Mouse (Mus musculus): ENCODE results near the gene Sgk1.
"Not testable (repeated sequence)": the region's sequence is repeated elsewhere in the genome, so short reads cannot be mapped to it uniquely, and the experiment has no call there.

Gene Sgk1

DNA sequence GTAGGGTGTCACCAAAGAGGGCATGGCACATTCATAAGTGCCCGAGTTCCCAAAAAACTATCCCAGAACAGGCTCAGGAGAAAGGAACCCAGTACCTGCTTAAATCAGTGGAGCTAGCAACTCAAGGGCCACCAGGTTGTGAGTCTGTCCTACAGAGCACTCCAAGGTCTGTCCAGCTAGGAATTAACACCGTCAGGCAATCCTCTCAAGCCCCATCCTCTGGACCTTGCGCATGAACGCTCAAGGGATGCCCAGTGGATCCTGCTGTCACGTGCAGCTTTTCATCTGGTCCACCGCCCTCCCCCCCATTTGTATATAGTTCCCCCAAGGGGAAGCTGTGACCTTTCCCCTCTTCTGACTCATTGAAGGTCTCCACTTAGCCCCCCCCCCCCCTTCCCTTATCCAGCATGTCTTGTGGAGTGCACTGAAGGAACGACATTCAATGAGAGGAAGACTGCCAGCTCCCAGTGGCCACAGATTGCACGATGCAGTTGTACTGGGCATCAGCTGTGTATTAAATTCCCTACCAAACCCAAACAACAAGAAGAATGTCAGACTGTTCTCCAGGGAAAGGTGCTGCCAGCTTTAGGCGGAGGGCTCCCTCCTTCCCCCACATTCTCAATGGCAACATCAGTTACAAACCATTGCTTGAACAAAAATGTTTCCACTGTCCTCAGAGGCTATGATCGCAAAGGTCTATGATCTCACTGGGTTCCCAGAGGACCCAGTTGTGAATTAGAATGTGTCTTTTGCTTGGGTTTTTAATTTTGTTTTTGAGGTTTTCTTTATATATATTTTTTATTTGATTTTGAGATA lies 118.7 kb downstream of the Sgk1 start:
- DNase-seq (ENCODE audit: low spot score), result no peak

DNA sequence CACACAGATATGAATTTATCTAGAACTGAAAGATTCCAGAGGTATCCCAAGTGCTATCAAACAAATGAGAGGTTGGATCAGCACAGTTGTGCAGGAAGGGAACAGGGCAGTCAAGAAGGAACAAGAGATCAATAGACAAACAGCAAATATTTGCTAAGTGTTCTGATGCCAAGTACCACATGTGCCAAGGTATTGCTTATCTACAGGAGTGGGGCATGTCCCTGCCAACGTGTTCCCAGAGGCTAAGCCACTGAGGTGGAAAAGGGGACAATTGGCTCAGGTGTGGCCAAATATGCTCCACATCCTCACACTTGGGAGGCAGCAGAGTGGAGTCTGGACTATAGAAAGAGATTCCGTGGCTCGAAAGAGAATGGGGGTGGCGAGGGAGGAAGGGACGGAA lies 119.6 kb downstream of the Sgk1 start:
- DNase-seq (ENCODE audit: low spot score), result no peak

DNA sequence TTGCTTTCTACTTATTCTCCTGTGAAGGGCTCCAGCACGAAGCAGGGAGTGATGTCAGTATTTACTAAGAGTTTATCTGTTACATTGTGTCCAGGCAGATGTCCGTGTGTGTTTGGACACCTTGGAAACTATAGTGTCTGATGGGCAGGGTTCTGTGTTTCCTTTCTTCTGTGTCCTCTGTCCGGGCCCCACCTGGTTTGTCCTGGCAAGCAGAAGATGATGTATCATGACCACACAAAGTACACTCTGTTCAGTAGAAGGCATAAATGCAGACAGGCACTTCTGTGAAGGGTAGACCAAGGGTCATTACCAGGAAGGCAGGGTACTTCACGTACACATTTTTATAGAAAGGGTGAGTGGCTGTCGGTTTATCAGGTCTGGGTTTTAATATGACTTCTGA lies 122.8 kb downstream of the Sgk1 start:
- DNase-seq (ENCODE audit: low spot score), result no peak

DNA sequence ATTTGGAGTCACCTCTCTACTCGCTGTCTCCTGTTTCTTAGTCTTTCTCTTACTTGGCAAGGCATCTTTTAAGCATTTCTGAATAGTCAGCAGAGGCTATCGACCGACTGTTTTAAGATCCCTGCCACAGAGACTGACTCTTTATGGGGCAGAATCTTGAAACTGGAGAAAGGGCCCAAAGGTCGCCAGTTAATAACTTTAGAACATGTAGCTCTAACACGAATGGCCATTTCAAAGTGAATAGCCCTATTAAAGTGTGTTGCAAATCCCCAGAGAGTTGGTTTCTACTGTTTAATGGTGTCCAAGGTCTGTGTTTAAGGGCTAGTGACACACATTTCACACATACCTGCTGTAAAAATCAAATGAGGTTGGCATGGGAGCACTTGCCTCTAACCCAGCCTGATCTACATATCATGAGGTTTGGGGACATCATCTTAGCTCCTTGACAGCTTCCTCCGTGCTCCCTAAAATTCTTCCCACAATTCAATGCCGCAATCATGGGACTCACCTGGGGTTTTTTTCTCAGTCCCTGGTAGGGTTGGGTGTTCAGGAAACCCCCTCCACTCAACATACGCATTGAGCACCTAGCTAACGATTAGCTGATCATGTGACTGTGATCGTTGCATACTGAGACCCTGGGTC lies 125.3 kb downstream of the Sgk1 start:
- DNase-seq (ENCODE audit: low spot score), result no peak

DNA sequence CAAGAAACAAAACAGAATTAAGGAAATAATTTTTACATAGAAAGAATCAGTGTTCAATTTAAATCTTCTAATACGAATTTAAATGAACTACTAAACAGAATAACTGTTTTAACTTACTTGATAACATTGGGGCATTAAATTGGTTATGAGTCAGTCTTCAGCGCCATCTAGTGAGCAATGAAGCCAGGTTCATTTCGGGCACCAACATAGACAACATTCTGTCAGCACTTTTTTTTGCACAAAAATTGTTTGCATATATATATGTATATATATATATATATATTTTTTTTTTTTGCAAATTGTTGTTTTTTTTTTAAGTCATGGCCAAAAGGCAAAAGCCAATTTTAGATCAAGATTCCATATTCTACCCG lies 125.8 kb downstream of the Sgk1 start:
- no peak for DNase-seq (ENCODE audit: low spot score)

DNA sequence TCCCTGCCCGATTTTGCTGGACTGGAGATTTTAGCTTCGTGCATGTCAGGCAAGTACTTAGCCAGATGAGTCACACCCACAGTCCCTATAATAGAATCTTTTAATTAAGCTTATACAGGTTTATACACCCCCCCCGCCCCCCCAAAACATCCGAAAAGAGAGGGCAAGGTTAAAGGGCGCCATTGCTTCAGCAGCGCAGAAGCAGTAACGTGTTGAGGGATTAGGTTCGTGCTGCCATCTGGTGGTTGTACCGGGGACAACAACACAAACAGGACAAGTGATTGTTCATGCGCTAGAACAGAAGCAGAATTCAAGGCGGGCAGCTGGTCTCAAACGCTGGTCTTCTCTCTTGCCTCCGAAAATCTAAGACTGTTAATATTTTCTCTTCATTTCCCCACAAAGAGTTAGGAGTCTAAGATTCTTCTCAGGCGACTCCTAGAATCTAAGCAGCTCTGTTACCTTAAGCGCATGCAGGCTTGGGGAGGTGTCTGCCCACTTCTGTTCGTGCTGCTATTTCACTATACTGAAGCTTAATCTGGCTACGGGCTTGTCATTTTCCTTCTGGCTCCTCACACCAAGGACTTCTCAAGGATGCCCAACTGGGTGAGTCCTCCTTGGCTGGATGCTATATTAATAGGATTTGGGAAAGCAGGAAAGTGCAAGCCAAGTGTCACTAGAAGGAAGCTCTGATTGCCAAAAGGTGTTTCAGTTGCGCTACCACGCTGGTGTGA lies 128.3 kb downstream of the Sgk1 start:
- peak; percentile 53 for DNase-seq (ENCODE audit: low spot score)

DNA sequence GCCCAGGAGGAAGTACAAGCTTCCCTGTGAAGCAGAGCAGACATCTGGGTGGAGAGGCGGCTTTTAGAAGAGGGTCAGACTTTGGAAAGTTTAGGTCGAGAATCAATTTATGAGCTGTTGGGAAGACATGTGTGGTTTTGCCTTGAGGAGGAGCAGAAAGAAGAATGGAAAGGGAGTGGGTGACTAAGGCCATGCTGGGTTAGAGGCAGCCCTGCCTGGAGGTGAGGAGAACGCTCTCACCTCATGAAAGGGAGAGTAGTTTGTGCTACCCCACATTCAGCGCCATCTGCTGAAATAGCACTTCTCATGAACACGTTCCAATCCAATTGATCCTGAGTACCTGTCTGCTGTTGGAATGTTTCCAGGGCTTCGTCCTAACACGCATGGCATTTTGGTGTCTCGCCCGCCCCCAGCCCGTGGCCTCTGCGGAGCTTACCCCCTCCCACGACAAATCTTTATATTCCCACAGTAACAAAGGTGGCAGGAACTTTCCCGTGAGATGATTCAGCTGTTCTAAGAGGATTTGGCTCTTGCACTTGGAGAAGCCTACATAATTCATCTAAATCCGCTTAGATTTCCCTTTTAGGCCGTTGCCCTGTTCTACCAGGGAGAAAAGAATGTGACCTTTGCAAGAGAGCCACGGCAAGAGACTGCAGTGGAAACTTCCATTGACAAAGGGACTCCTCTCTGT lies 135.6 kb downstream of the Sgk1 start:
- DNase-seq (ENCODE audit: low spot score), result no peak

DNA sequence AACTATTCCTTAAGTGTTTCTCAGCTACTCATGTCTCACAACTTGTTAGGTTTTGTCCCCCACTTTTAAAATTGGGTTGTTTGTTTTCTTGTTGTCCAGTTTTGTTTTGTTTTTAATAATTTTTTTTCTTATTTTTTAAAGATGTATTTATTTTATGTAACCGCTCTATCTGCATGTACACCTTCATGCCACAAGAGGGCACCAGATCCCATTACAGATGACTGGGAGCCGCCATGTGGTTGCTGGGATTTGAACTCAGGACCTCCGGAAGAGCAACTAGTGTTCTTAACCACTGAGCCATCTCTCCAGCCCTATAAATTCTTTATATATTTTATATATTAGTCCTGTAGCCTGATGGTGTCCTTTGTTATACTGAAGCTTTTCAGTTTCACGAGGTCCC lies 136.6 kb downstream of the Sgk1 start:
- no peak for DNase-seq (ENCODE audit: low spot score)

DNA sequence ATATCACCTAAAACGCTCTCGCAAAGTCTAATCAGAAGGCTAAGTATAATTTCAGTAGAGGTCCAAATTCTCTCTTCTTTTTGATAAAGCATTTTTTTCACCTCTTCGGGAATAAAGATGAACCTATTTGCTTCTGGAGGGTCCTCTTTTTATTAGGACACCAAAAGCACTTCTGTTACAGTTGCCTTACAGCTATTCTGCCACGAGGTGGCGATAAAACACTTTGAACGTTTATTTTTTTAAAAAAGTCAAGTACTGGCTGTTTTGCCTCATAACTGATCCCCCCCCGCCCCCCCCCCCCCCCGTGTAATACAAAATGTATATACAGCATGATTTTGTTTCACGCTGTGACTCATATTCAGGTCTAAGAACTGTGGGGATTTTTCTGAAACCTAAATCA lies 152.3 kb downstream of the Sgk1 start:
- no peak for DNase-seq (ENCODE audit: low spot score)

DNA sequence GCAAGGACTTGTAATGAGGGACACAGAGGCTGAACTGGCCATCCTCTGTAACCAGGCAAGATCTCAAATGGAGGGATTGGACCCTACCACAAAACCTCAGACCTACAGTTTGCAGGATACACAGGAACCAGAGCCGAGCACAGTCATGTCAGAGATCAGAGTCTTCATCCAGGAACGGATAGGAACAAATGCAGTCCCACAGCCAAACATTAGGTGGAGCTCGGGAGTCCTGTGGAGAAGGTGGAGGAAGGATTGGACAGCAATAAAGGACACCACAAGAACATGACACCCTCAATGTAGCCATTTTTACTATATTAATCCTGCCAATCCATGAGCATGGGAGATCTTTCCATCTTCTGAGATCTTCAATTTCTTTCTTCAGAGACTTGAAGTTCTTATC lies 154.3 kb downstream of the Sgk1 start:
- not testable (repeated sequence) for DNase-seq (ENCODE audit: low spot score)
